Mouse (Mus musculus) kidney, postnatal 10 days (tissue): ENCODE results near the gene Olfr1055.
"Not testable (repeated sequence)": the region's sequence is repeated elsewhere in the genome, so short reads cannot be mapped to it uniquely, and the experiment has no call there.

Experiments
- DNase-seq: peaks from one replicate; pipeline ENCODE4 v3.0.0; 2021; ENCODE audit warnings: mixed read lengths

Olfr1055 gene

GRCm38 (mm10) chr2:86350184-86350583, at the start of gene Olfr1055:
Olfr1055 (minus strand) TSS chr2:86350284.
- no peak for DNase-seq

- no peak for DNase-seq
These were observed 45.0 kb upstream of the Olfr1055 start for GRCm38 (mm10) chr2:86395114-86395513.

- DNase-seq = not testable (repeated sequence)
These were observed 38.4 kb upstream of the Olfr1055 start, which contains the start of gene Olfr1058 for GRCm38 (mm10) chr2:86388461-86388860. Olfr1058 (minus strand) TSS chr2:86388561.

- DNase-seq = no peak
These were observed 28.2 kb upstream of the Olfr1055 start, which contains the start of gene Olfr1057 for GRCm38 (mm10) chr2:86378293-86378692. Olfr1057 (minus strand) TSS chr2:86378393.

GRCm38 (mm10) chr2:86366342-86366741, 16.3 kb upstream of the Olfr1055 start:
- DNase-seq = not testable (repeated sequence)

- no peak for DNase-seq
These were observed 12.3 kb upstream of the Olfr1055 start, which contains the start of gene Olfr1056 for GRCm38 (mm10) chr2:86362369-86362768. Olfr1056 (minus strand) TSS chr2:86362469.

- DNase-seq = not testable (repeated sequence)
These were observed 1.7 kb upstream of the Olfr1055 start for GRCm38 (mm10) chr2:86351751-86352150.

GRCm38 (mm10) chr2:86335333-86335732, 14.8 kb downstream of the Olfr1055 start, which contains the start of gene Olfr1054:
Olfr1054 (minus strand) TSS chr2:86335433.
- no peak for DNase-seq

GRCm38 (mm10) chr2:86315184-86315583, 34.9 kb downstream of the Olfr1055 start, which contains the start of gene Olfr1053:
Olfr1053 (minus strand) TSS chr2:86315284.
- DNase-seq = no peak
